Mouse (Mus musculus): ENCODE results near the gene Prdm16. TPM values are rescaled to one million over a fixed set of nuclear protein-coding genes. Genes with fewer than 3 reads are reported as not detected.

The Prdm16 gene
- polyA plus RNA-seq, 1 experiment from 2014 or later, result 2.2 TPM

GRCm38 (mm10) chr4:154273000-154273399 is 363.7 kb downstream of the Prdm16 start:
- TF ChIP-seq EP300 (IDR thresholded peaks at IDR 0.05; ENCODE audit: low read depth) (no peak), CTCF (IDR thresholded peaks at IDR 0.05; ENCODE audit: low read depth) (peak; percentile 83)
- no peaks in the 10 kb centered on the region for H3K4me1 ChIP-seq (ENCODE audit: insufficient read depth)
- H3K9ac ChIP-seq (replicated peaks), result no peak overlapping the region
- no peaks in the 10 kb centered on the region for H3K36me3 ChIP-seq (replicated peaks; ENCODE audit: insufficient read depth, low read length)
- DNase-seq, result peak; percentile 55
- H3K27me3 ChIP-seq (ENCODE audit: insufficient read depth, low read length), result no peaks in the 10 kb centered on the region
- WGBS (ENCODE audit: insufficient replicate concordance), result 58% methylated on average over 3 of the region's 3 CpGs
- peak; percentile 25; the same call in 1 of the 2 replicates for ATAC-seq
- no peak overlapping the region for H3K4me3 ChIP-seq (ENCODE audit: low read depth, low read length)
- H3K4me2 ChIP-seq (ENCODE audit: low read depth, low read length), result no peak overlapping the region
- no peak overlapping the region for H3K27ac ChIP-seq (ENCODE audit: low read depth)
- no peaks in the 10 kb centered on the region for H3K9me3 ChIP-seq (ENCODE audit: low read length)

GRCm38 (mm10) chr4:154269520-154269919 is 367.2 kb downstream of the Prdm16 start:
- ATAC-seq (no peak), DNase-seq (no peak)
- no peaks in the 10 kb centered on the region for H3K27me3 ChIP-seq (ENCODE audit: insufficient read depth, low read length)
- H3K4me3 ChIP-seq (ENCODE audit: low read depth, low read length), result no peak overlapping the region
- TF ChIP-seq CTCF (IDR thresholded peaks at IDR 0.05; ENCODE audit: low read depth) (no peak), EP300 (IDR thresholded peaks at IDR 0.05; ENCODE audit: low read depth) (no peak)
- H3K4me2 ChIP-seq (ENCODE audit: low read depth, low read length), result no peak overlapping the region
- no peaks in the 10 kb centered on the region for H3K9me3 ChIP-seq (ENCODE audit: low read length)
- H3K27ac ChIP-seq (ENCODE audit: low read depth), result no peak overlapping the region
- no peak overlapping the region for H3K9ac ChIP-seq (replicated peaks)
- 63% methylated on average over 10 of the region's 10 CpGs for WGBS (ENCODE audit: insufficient replicate concordance)
- H3K36me3 ChIP-seq (replicated peaks; ENCODE audit: insufficient read depth, low read length), result no peaks in the 10 kb centered on the region
- no peaks in the 10 kb centered on the region for H3K4me1 ChIP-seq (ENCODE audit: insufficient read depth)

GRCm38 (mm10) chr4:154267511-154267910 is 369.2 kb downstream of the Prdm16 start:
- Histone ChIP-seq H3K36me3 (replicated peaks; ENCODE audit: insufficient read depth, low read length) (no peaks in the 10 kb centered on the region), H3K27me3 (ENCODE audit: insufficient read depth, low read length) (no peaks in the 10 kb centered on the region), H3K9ac (replicated peaks) (no peak overlapping the region), H3K27ac (ENCODE audit: low read depth) (no peak overlapping the region), H3K4me3 (ENCODE audit: low read depth, low read length) (no peak overlapping the region), H3K9me3 (ENCODE audit: low read length) (no peaks in the 10 kb centered on the region), H3K4me2 (ENCODE audit: low read depth, low read length) (no peak overlapping the region), H3K4me1 (ENCODE audit: insufficient read depth) (no peaks in the 10 kb centered on the region)
- WGBS (ENCODE audit: insufficient replicate concordance), result 61% methylated on average over 6 of the region's 6 CpGs
- TF ChIP-seq CTCF (IDR thresholded peaks at IDR 0.05; ENCODE audit: low read depth) (no peak), EP300 (IDR thresholded peaks at IDR 0.05; ENCODE audit: low read depth) (no peak)
- DNase-seq (no peak), ATAC-seq (no peak)

Other genes with a start within 250 kb of the Prdm16 start
- gene Actrt2, start 31.0 kb upstream of the Prdm16 start, polyA plus RNA-seq (2015; fragmentation: Nextera tagmentation; extraction: Ambion mirVana), result not detected in 2 replicates
- not detected in 2 replicates for gene Ttc34, start 200.6 kb upstream of the Prdm16 start, polyA plus RNA-seq (2015; fragmentation: Nextera tagmentation; extraction: Ambion mirVana)
- 0.80 and 0.98 TPM in 2 replicates for gene Mmel1, start 232.7 kb upstream of the Prdm16 start, polyA plus RNA-seq (2015; fragmentation: Nextera tagmentation; extraction: Ambion mirVana)

Data from liver, postnatal 0 days (tissue).